Mouse (Mus musculus): ENCODE measurements at regions not wholly inside any gene's neighbourhood (a gene's known extent, or its start where the extent isn't known, plus 50 kb on each side); places are given as distances from the start of the nearest gene placed in this dataset.

GRCm38 (mm10) chr1:63903201-63903600 lies 134.1 kb upstream of the 4933402D24Rik start:
- TF ChIP-seq CTCF (IDR thresholded peaks at IDR 0.05; ENCODE audit: extremely low read depth, insufficient read depth, low read length) (no peak), POLR2A (IDR thresholded peaks at IDR 0.05; ENCODE audit: extremely low read depth, insufficient read depth, low read length) (no peak)
